Mouse (Mus musculus): ENCODE measurements at regions not wholly inside any gene's neighbourhood (a gene's known extent, or its start where the extent isn't known, plus 50 kb on each side); places are given as distances from the start of the nearest gene placed in this dataset.

- H3K4me3 ChIP-seq = no peak overlapping the region
- H3K27me3 ChIP-seq (ENCODE audit: insufficient read depth, poor library complexity, severe bottlenecking) = no peaks in the 10 kb centered on the region
- DNase-seq (ENCODE audit: low spot score) = no peak
- H3K36me3 ChIP-seq = no peaks in the 10 kb centered on the region
- WGBS = 75% methylated on average over 5 of the region's 5 CpGs
- no peak overlapping the region for H3K27ac ChIP-seq
- H3K9me3 ChIP-seq = no peaks in the 10 kb centered on the region
- no peaks in the 10 kb centered on the region for H3K4me1 ChIP-seq (replicated peaks)
Measured at GRCm38 (mm10) chr13:110735511-110735910, 340.7 kb downstream of the Plk2 start.

DNA sequence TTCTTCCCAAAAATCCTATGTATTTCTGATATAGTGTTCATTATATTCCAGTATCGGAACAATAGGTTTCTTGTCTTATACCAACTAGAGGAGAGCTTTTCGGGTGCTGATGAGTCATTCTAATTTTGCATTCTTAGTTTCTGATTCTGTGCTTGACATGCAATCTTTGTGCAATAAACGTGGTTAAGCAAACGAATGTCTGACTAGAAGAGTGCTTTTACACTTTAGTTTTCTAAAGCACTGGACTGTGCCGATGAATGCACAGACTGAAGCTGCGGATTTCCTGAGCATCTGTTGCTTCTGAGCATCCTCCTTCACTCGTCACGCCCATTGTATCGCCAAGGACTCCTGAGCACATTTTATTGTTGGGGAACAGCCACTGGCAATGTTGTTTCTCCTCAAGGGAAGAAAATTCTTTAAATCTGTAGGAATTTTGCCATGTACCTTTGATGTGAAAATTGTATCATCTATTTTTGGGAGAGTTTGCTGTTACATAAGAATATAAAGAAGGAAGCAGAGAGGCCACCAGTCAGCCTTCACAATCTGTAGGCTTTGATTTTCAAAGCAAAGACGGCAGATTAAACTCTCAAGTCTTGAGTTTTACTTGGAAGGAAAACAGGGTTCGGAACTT is 346.8 kb downstream of the Plk2 start:
- no peaks in the 10 kb centered on the region for H3K27me3 ChIP-seq (ENCODE audit: insufficient read depth, poor library complexity, severe bottlenecking)
- H3K4me1 ChIP-seq (replicated peaks) = no peaks in the 10 kb centered on the region
- WGBS = 82% methylated on average over 11 of the region's 11 CpGs
- H3K4me3 ChIP-seq = no peak overlapping the region
- DNase-seq (ENCODE audit: low spot score) = no peak
- H3K27ac ChIP-seq = no peak overlapping the region
- H3K36me3 ChIP-seq = no peaks in the 10 kb centered on the region
- H3K9me3 ChIP-seq = no peaks in the 10 kb centered on the region

GRCm38 (mm10) chr13:110747223-110747868 is 352.5 kb downstream of the Plk2 start:
- 0 out of 2 replicates have a peak, but pooled peaks cover 5% of the 10 kb centered on the region for H3K4me1 ChIP-seq (replicated peaks)
- H3K4me3 ChIP-seq = no peak overlapping the region
- DNase-seq (ENCODE audit: low spot score) = no peak
- WGBS = 73% methylated on average over 6 of the region's 6 CpGs
- H3K36me3 ChIP-seq = no peaks in the 10 kb centered on the region
- H3K27ac ChIP-seq = no peak overlapping the region
- H3K9me3 ChIP-seq = no peaks in the 10 kb centered on the region; the same call in 1 of the 2 replicates
- no peaks in the 10 kb centered on the region for H3K27me3 ChIP-seq (ENCODE audit: insufficient read depth, poor library complexity, severe bottlenecking)

- Histone ChIP-seq H3K36me3 (no peaks in the 10 kb centered on the region), H3K4me1 (replicated peaks) (no peaks in the 10 kb centered on the region), H3K27ac (no peak overlapping the region), H3K9me3 (no peaks in the 10 kb centered on the region; the same call in 1 of the 2 replicates), H3K4me3 (no peak overlapping the region), H3K27me3 (ENCODE audit: insufficient read depth, poor library complexity, severe bottlenecking) (no peaks in the 10 kb centered on the region)
- no peak for DNase-seq (ENCODE audit: low spot score)
- 87% methylated on average over 4 of the region's 4 CpGs for WGBS
Measured at GRCm38 (mm10) chr13:110752746-110753145, 357.9 kb downstream of the Plk2 start.

DNA sequence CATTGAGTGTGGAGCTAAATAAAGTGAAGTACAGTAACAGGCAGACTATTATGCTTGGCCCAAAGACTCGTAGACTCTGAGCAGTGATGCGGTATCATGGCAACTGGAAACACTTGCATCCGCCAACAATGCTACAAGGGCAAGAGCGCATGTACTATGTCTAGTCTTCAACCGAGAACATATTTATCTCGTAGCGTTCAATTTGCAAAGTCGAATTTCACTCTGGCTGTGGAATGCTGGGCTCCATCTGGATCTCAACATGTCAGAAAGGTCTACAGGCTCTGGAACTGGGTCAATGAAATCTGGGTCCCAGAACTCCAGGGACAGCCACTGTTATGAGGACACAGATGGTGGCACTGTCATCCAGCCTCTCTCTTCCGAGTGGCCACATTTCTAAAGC is 359.7 kb downstream of the Plk2 start:
- 91% methylated on average over 9 of the region's 9 CpGs for WGBS

DNA sequence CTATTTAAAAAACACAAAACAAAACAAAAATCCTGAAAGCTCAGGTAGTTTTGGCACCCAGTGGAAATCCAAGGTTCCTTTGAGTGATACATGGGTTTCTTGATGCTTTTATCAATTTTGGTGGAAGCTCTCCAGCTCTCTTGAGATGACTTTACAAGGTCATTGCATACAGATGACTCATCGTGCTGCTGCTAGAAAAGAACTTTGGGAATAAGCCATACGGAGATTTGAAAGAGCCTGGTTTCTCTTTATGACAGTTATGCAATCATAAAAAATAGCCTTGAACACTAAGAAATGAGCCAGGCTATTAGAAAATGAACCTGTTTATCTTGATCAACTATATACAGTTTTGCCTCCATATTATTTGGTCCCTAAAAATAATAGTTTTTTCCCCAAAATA is 362.0 kb downstream of the Plk2 start:
- H3K27me3 ChIP-seq (ENCODE audit: insufficient read depth, poor library complexity, severe bottlenecking) = no peaks in the 10 kb centered on the region
- H3K27ac ChIP-seq = no peak overlapping the region
- 94% methylated on average over 2 of the region's 2 CpGs for WGBS
- no peak overlapping the region for H3K4me3 ChIP-seq
- no peaks in the 10 kb centered on the region for H3K36me3 ChIP-seq
- no peaks in the 10 kb centered on the region for H3K4me1 ChIP-seq (replicated peaks)
- DNase-seq (ENCODE audit: low spot score) = no peak
- H3K9me3 ChIP-seq = no peaks in the 10 kb centered on the region

More for the DNA sequence above, 359.7 kb downstream of the Plk2 start:
- no peak overlapping the region for H3K4me3 ChIP-seq
- no peaks in the 10 kb centered on the region for H3K4me1 ChIP-seq (replicated peaks)
- no peak overlapping the region for H3K27ac ChIP-seq
- no peaks in the 10 kb centered on the region for H3K9me3 ChIP-seq
- no peaks in the 10 kb centered on the region for H3K27me3 ChIP-seq (ENCODE audit: insufficient read depth, poor library complexity, severe bottlenecking)
- no peak for DNase-seq (ENCODE audit: low spot score)
- no peaks in the 10 kb centered on the region for H3K36me3 ChIP-seq

DNA sequence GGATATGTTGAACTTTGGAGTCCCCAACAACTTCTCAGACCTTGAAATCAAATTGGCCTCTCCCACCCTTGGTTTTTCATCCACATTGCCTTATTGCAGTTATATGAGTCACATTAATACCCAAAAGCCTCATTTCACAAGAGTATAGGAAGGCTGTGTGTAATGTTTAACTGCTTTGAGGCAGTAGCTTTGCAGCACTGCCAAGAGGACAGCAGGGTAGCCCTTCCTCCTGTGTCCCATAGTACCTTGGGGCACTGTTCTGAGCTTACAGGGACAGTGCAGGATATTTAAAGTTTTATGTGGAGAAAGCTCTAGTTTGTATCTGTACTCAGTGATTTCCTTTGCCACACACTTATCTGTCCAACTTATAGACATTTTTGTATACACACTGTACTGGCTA is 374.4 kb downstream of the Plk2 start:
- H3K9me3 ChIP-seq = no peaks in the 10 kb centered on the region
- no peak overlapping the region for H3K27ac ChIP-seq
- H3K4me1 ChIP-seq (replicated peaks) = no peaks in the 10 kb centered on the region; the same call in 1 of the 2 replicates
- no peaks in the 10 kb centered on the region for H3K27me3 ChIP-seq (ENCODE audit: insufficient read depth, poor library complexity, severe bottlenecking)
- H3K36me3 ChIP-seq = no peaks in the 10 kb centered on the region
- no peak for DNase-seq (ENCODE audit: low spot score)
- H3K4me3 ChIP-seq = no peak overlapping the region

GRCm38 (mm10) chr13:110775251-110775650 is 380.4 kb downstream of the Plk2 start:
- no peaks in the 10 kb centered on the region for H3K36me3 ChIP-seq
- no peaks in the 10 kb centered on the region; the same call in 1 of the 2 replicates for H3K4me1 ChIP-seq (replicated peaks)
- no peaks in the 10 kb centered on the region for H3K9me3 ChIP-seq
- H3K27ac ChIP-seq = no peak overlapping the region
- H3K27me3 ChIP-seq (ENCODE audit: insufficient read depth, poor library complexity, severe bottlenecking) = no peaks in the 10 kb centered on the region
- H3K4me3 ChIP-seq = no peak overlapping the region
- no peak for DNase-seq (ENCODE audit: low spot score)

DNA sequence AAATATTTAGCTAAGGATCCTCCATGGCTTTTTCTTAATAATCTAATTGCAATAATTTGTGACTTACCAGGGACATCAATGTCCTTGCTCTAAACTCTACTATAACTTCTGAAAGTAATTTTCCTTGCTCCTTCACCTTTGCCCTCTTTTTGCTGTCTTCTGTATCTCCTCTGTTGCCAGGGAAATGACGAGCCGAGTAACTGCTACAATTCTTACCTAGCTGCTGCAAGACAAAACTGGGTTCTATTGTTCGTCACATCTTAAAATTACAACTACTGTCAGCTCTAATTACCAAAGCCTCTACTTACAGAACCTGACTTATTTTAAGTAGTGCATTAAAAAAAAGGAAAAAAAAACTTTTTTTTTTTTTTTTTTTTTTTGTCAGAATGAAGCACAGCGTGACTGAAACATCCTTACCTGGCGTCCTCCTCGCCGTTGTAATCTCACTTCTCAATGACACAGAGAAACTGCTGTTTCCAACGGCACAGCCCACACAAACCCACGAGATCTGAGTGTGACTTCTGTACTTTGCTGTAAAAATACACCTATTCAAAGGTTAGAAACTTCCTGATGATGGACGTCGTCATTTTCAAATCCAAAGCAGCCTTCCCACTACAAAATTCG is 389.4 kb downstream of the Plk2 start:
- Histone ChIP-seq H3K27ac (no peak overlapping the region), H3K27me3 (ENCODE audit: insufficient read depth, poor library complexity, severe bottlenecking) (no peaks in the 10 kb centered on the region), H3K36me3 (no peaks in the 10 kb centered on the region), H3K4me1 (replicated peaks) (no peaks in the 10 kb centered on the region), H3K4me3 (no peak overlapping the region), H3K9me3 (no peaks in the 10 kb centered on the region)
- WGBS = 76% methylated on average over 12 of the region's 12 CpGs
- DNase-seq (ENCODE audit: low spot score) = no peak

DNA sequence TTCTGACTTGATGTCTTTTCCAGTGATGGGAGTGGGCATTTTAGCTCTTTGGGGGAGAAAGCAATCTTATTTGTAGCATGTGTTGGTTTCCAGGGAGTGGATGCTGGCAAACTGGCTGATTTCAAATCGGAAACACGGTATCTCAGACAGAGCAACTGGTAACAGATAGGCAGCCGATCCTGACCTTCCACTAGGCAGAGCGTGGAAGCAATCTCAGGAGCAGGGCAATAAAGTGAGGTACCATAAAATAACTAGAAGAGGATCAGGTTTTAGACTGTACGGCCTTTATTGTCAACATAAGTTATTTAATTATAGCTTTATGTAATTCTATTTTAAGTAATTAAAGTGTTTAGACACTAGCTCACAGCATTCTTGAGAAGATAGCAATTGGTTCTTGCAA is 390.0 kb downstream of the Plk2 start:
- Histone ChIP-seq H3K27ac (no peak overlapping the region), H3K36me3 (no peaks in the 10 kb centered on the region), H3K4me3 (no peak overlapping the region), H3K27me3 (ENCODE audit: insufficient read depth, poor library complexity, severe bottlenecking) (no peaks in the 10 kb centered on the region), H3K4me1 (replicated peaks) (no peaks in the 10 kb centered on the region), H3K9me3 (no peaks in the 10 kb centered on the region)
- no peak for DNase-seq (ENCODE audit: low spot score)
- WGBS = 88% methylated on average over 5 of the region's 5 CpGs

DNA sequence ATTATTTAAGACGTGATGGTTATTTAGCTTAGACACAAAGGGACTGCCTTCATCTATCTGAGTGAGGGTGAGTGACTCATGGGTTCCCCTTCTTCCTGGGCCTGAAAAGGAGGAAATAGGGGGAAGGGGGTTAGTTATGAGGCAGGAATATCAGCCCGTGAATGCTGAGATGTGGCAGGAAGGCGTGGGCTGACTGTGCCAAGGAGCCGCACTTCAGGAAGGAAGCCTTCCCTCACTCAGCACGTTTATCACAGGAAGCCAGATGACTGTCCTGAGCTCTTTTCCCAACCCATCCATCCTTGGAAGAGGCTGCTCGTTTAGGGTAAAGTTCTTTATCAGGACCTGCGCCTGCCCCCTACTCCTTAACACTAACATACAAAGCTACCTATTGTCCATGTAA is 403.5 kb downstream of the Plk2 start:
- 74% methylated on average over 7 of the region's 7 CpGs for WGBS
- Histone ChIP-seq H3K9me3 (no peaks in the 10 kb centered on the region), H3K4me3 (no peak overlapping the region), H3K36me3 (no peaks in the 10 kb centered on the region), H3K27me3 (ENCODE audit: insufficient read depth, poor library complexity, severe bottlenecking) (no peaks in the 10 kb centered on the region), H3K4me1 (replicated peaks) (no peaks in the 10 kb centered on the region), H3K27ac (no peak overlapping the region)
- DNase-seq (ENCODE audit: low spot score) = no peak

GRCm38 (mm10) chr13:110802841-110803240 is 408.0 kb downstream of the Plk2 start:
- H3K4me3 ChIP-seq = no peak overlapping the region
- H3K36me3 ChIP-seq = no peaks in the 10 kb centered on the region
- H3K9me3 ChIP-seq = no peaks in the 10 kb centered on the region
- H3K4me1 ChIP-seq (replicated peaks) = 0 out of 2 replicates have a peak, but pooled peaks cover 5% of the 10 kb centered on the region
- H3K27me3 ChIP-seq (ENCODE audit: insufficient read depth, poor library complexity, severe bottlenecking) = no peaks in the 10 kb centered on the region
- no peak overlapping the region for H3K27ac ChIP-seq
- DNase-seq (ENCODE audit: low spot score) = no peak
- WGBS = 91% methylated on average over 6 of the region's 6 CpGs

- Histone ChIP-seq H3K4me1 (replicated peaks) (no peaks in the 10 kb centered on the region), H3K27me3 (ENCODE audit: insufficient read depth, poor library complexity, severe bottlenecking) (no peaks in the 10 kb centered on the region), H3K4me3 (no peak overlapping the region), H3K27ac (no peak overlapping the region), H3K36me3 (no peaks in the 10 kb centered on the region), H3K9me3 (no peaks in the 10 kb centered on the region)
- no peak for DNase-seq (ENCODE audit: low spot score)
- WGBS = 80% methylated on average over 6 of the region's 6 CpGs
Measured at GRCm38 (mm10) chr13:110812401-110812800, 417.6 kb downstream of the Plk2 start.
